ENCODE assay signal across 8 mouse cellular contexts in genomic region chr13:21408805-21409459, GRCm38 (mm10). TPM values are rescaled to one million over a fixed set of nuclear protein-coding genes. Genes with fewer than 3 reads are reported as not detected.
DNase-seq lines count a peak whose midpoint lies in the region; ATAC-seq and TF ChIP-seq lines count a peak whose summit lies in the region.

No protein-coding gene starts in this region.

- no peak for TF ChIP-seq CTCF in heart, adult 2 months (IDR thresholded peaks at IDR 0.05)
- TF ChIP-seq CTCF in E14TG2a.4 (conservative IDR thresholded peaks at IDR 0.05; ENCODE audit: low read length) = no peak

- intact Hi-C loops in heart, adult 2 months (cut with DNase I) = loop anchor here (5.0 kb wide), 1 partner anchor 237 kb away; no protein-coding TSS in a partner anchor
- intact Hi-C loops in heart, postnatal 10 days (cut with DNase I) = loop anchor here (10.0 kb wide), 1 partner anchor 306 kb away; the partner anchor contains the start of genes Hist1h2ai, Hist1h2bl and Hist1h3h

- H3K9me3 ChIP-seq in E14TG2a.4 (ENCODE audit: low read length) = no peaks in the 10 kb centered on the region
- no peaks in the 10 kb centered on the region for H3K9me3 ChIP-seq in forebrain, embryonic 15.5 days
- H3K9me3 ChIP-seq in liver, embryonic 16.5 days (replicated peaks; ENCODE audit: control insufficient read depth, low read length) = no peaks in the 10 kb centered on the region

- ATAC-seq in forebrain, embryonic 15.5 days (replicated peaks) = peak; percentile 49
- ATAC-seq in liver, embryonic 16.5 days (ENCODE audit: low read depth) = no peak; the same call in 1 of the 2 replicates
- ATAC-seq in megakaryocyte progenitor cell, adult 5-6 weeks (replicated peaks; ENCODE audit: poor library complexity) = no peak

- no peak for TF ChIP-seq POLR2A in heart, adult 2 months (IDR thresholded peaks at IDR 0.05; ENCODE audit: insufficient read depth, low read depth, low read length)

- peak overlapping the region; percentile 96 for H3K27ac ChIP-seq in heart, adult 2 months
- H3K27ac ChIP-seq in forebrain, embryonic 15.5 days (replicated peaks) = peak overlapping the region; percentile 85
- H3K27ac ChIP-seq in liver, embryonic 16.5 days (ENCODE audit: low read length) = peak overlapping the region; percentile 87

- no peaks in the 10 kb centered on the region; the same call in 1 of the 2 replicates for H3K4me1 ChIP-seq in heart, adult 2 months (ENCODE audit: control insufficient read depth, insufficient read depth, low read length)
- peaks cover 15% of the 10 kb centered on the region for H3K4me1 ChIP-seq in E14TG2a.4 (replicated peaks; ENCODE audit: low read depth, low read length)
- peaks cover 5% of the 10 kb centered on the region for H3K4me1 ChIP-seq in forebrain, embryonic 15.5 days
- H3K4me1 ChIP-seq in liver, embryonic 16.5 days (ENCODE audit: control insufficient read depth, low read depth, low read length) = peaks cover 21% of the 10 kb centered on the region

- no peak for TF ChIP-seq EP300 in heart, adult 2 months (IDR thresholded peaks at IDR 0.05; ENCODE audit: insufficient read depth, low read depth, low read length)

- peak overlapping the region; percentile 33 for H3K9ac ChIP-seq in heart, adult 2 months (ENCODE audit: low read depth, low read length)
- H3K9ac ChIP-seq in forebrain, embryonic 15.5 days (replicated peaks) = peak overlapping the region; percentile 70
- peak overlapping the region; percentile 74 for H3K9ac ChIP-seq in liver, embryonic 16.5 days (ENCODE audit: low read depth, low read length)

- peak overlapping the region; percentile 77 for H3K4me3 ChIP-seq in heart, adult 2 months
- H3K4me3 ChIP-seq in E14TG2a.4 (replicated peaks; ENCODE audit: low read length) = peak overlapping the region; percentile 78
- peak overlapping the region; percentile 54 for H3K4me3 ChIP-seq in forebrain, embryonic 15.5 days
- H3K4me3 ChIP-seq in liver, embryonic 16.5 days (ENCODE audit: low read depth, low read length) = peak overlapping the region; percentile 63

- no peaks in the 10 kb centered on the region for H3K36me3 ChIP-seq in heart, adult 2 months (ENCODE audit: control insufficient read depth, insufficient read depth, low read length)
- H3K36me3 ChIP-seq in E14TG2a.4 (ENCODE audit: insufficient read depth, low read length) = no peaks in the 10 kb centered on the region
- no peaks in the 10 kb centered on the region for H3K36me3 ChIP-seq in forebrain, embryonic 15.5 days
- H3K36me3 ChIP-seq in liver, embryonic 16.5 days (ENCODE audit: control insufficient read depth, insufficient read depth) = no peaks in the 10 kb centered on the region

- H3K79me2 ChIP-seq in heart, adult 2 months (replicated peaks; ENCODE audit: control insufficient read depth, insufficient read depth, low read length) = no peaks in the 10 kb centered on the region

- no peak for DNase-seq in heart, adult 2 months
- no peak for DNase-seq in heart, postnatal 10 days
- no peak for DNase-seq in left cerebral cortex, adult 18-20 months (ENCODE audit: low spot score in 2 of 2)
- DNase-seq in right cerebral cortex, postnatal 25 days = no peak

- peak overlapping the region; percentile 71 for H3K4me2 ChIP-seq in forebrain, embryonic 15.5 days (replicated peaks)
- H3K4me2 ChIP-seq in liver, embryonic 16.5 days (ENCODE audit: low read depth, low read length) = peak overlapping the region; percentile 85

- 55% methylated on average over 11 of the region's 11 CpGs for WGBS in heart, adult 2 months
- whole genome bisulfite sequencing in forebrain, embryonic 15.5 days = 54% methylated on average over 11 of the region's 11 CpGs
- WGBS in liver, embryonic 16.5 days (ENCODE audit: insufficient replicate concordance) = 56% methylated on average over 11 of the region's 11 CpGs

- H3K27me3 ChIP-seq in heart, adult 2 months (ENCODE audit: control insufficient read depth, insufficient read depth, low read length) = no peaks in the 10 kb centered on the region
- no peaks in the 10 kb centered on the region for H3K27me3 ChIP-seq in E14TG2a.4 (ENCODE audit: insufficient read depth, low read length)
- H3K27me3 ChIP-seq in forebrain, embryonic 15.5 days = no peaks in the 10 kb centered on the region
- no peaks in the 10 kb centered on the region for H3K27me3 ChIP-seq in liver, embryonic 16.5 days (ENCODE audit: control insufficient read depth, insufficient read depth, low read depth, low read length)

RNA-seq across cellular contexts. Expression of gene Zkscan3, which starts 6.4 kb away (rescaled TPM):
- 10 to 100 TPM; 23.2 to 27.7 TPM for total RNA-seq in heart, adult 2 months (2021)
- 18.7 and 35.6 TPM in 2 replicates for polyA plus RNA-seq in heart, adult 2 months (2012; rRNA removed)
- 10 to 100 TPM; 38.9 to 39.0 TPM for total RNA-seq in heart, postnatal 10 days (2021)
- 94.1 and 98.8 TPM in 2 replicates for polyA plus RNA-seq in forebrain, embryonic 15.5 days (2015; fragmentation: Nextera tagmentation; extraction: Ambion mirVana)
- polyA plus RNA-seq in liver, embryonic 16.5 days (2015; fragmentation: Nextera tagmentation; extraction: Ambion mirVana) = 28.9 and 30.2 TPM in 2 replicates
- 39.4 and 51.9 TPM in 2 replicates for total RNA-seq in megakaryocyte progenitor cell, adult 5-6 weeks (2015)
- total RNA-seq in megakaryocyte progenitor cell, adult 5-6 weeks (2017) = 26.9 and 33.7 TPM in 2 replicates
- total RNA-seq in left cerebral cortex, adult 18-20 months (2021) = 10 to 100 TPM; 36.0 to 38.1 TPM

RNA-seq across cellular contexts. Expression of gene Pgbd1, which starts 31.9 kb away (rescaled TPM):
- total RNA-seq in heart, adult 2 months (2021) = under 1 TPM; 0.41 to 0.50 TPM
- polyA plus RNA-seq in heart, adult 2 months (2012; rRNA removed) = 0.43 and 0.59 TPM in 2 replicates
- under 1 TPM; 0.36 to 0.89 TPM for total RNA-seq in heart, postnatal 10 days (2021)
- polyA plus RNA-seq in forebrain, embryonic 15.5 days (2015; fragmentation: Nextera tagmentation; extraction: Ambion mirVana) = 2.8 and 3.5 TPM in 2 replicates
- 0.82 and 0.97 TPM in 2 replicates for polyA plus RNA-seq in liver, embryonic 16.5 days (2015; fragmentation: Nextera tagmentation; extraction: Ambion mirVana)
- 1.1 and 1.6 TPM in 2 replicates for total RNA-seq in megakaryocyte progenitor cell, adult 5-6 weeks (2015)
- 0.58 and 0.98 TPM in 2 replicates for total RNA-seq in megakaryocyte progenitor cell, adult 5-6 weeks (2017)
- 1 to 10 TPM in 1 of 2 experiments, under 1 TPM in 1; 0.98 to 1.5 TPM for total RNA-seq in left cerebral cortex, adult 18-20 months (2021)

RNA-seq across cellular contexts. Expression of gene Zscan26, which starts 44.6 kb away (rescaled TPM):
- 10 to 100 TPM; 21.8 TPM for total RNA-seq in heart, adult 2 months (2021)
- 14.8 and 25.6 TPM in 2 replicates for polyA plus RNA-seq in heart, adult 2 months (2012; rRNA removed)
- 10 to 100 TPM; 20.6 to 22.4 TPM for total RNA-seq in heart, postnatal 10 days (2021)
- polyA plus RNA-seq in forebrain, embryonic 15.5 days (2015; fragmentation: Nextera tagmentation; extraction: Ambion mirVana) = 19.3 and 20.8 TPM in 2 replicates
- polyA plus RNA-seq in liver, embryonic 16.5 days (2015; fragmentation: Nextera tagmentation; extraction: Ambion mirVana) = 12.0 and 13.3 TPM in 2 replicates
- 18.5 and 18.7 TPM in 2 replicates for total RNA-seq in megakaryocyte progenitor cell, adult 5-6 weeks (2015)
- 17.1 and 20.6 TPM in 2 replicates for total RNA-seq in megakaryocyte progenitor cell, adult 5-6 weeks (2017)
- 10 to 100 TPM; 58.1 to 60.4 TPM for total RNA-seq in left cerebral cortex, adult 18-20 months (2021)

RNA-seq across cellular contexts. Expression of gene Zscan12, which starts 46.3 kb away (rescaled TPM):
- 1 to 10 TPM; 4.8 to 5.1 TPM for total RNA-seq in heart, adult 2 months (2021)
- 1.3 and 2.5 TPM in 2 replicates for polyA plus RNA-seq in heart, adult 2 months (2012; rRNA removed)
- total RNA-seq in heart, postnatal 10 days (2021) = 1 to 10 TPM; 6.3 to 7.1 TPM
- 16.4 and 16.7 TPM in 2 replicates for polyA plus RNA-seq in forebrain, embryonic 15.5 days (2015; fragmentation: Nextera tagmentation; extraction: Ambion mirVana)
- polyA plus RNA-seq in liver, embryonic 16.5 days (2015; fragmentation: Nextera tagmentation; extraction: Ambion mirVana) = 2.7 and 2.9 TPM in 2 replicates
- 7.5 and 9.1 TPM in 2 replicates for total RNA-seq in megakaryocyte progenitor cell, adult 5-6 weeks (2015)
- 15.5 and 17.5 TPM in 2 replicates for total RNA-seq in megakaryocyte progenitor cell, adult 5-6 weeks (2017)
- total RNA-seq in left cerebral cortex, adult 18-20 months (2021) = 1 to 10 TPM; 8.3 to 8.9 TPM

RNA-seq across cellular contexts. Expression of gene Nkapl, which starts 59.4 kb away (rescaled TPM):
- total RNA-seq in heart, adult 2 months (2021) = under 1 TPM; 0.34 to 0.99 TPM
- 0.18 TPM in 1 of 2 replicates, not detected in the other for polyA plus RNA-seq in heart, adult 2 months (2012; rRNA removed)
- total RNA-seq in heart, postnatal 10 days (2021) = under 1 TPM; 0.57 to 0.77 TPM
- 3.4 and 3.5 TPM in 2 replicates for polyA plus RNA-seq in forebrain, embryonic 15.5 days (2015; fragmentation: Nextera tagmentation; extraction: Ambion mirVana)
- polyA plus RNA-seq in liver, embryonic 16.5 days (2015; fragmentation: Nextera tagmentation; extraction: Ambion mirVana) = 0.79 and 1.0 TPM in 2 replicates
- total RNA-seq in megakaryocyte progenitor cell, adult 5-6 weeks (2015) = 0.10 and 0.12 TPM in 2 replicates
- 0.33 TPM in 1 of 2 replicates, not detected in the other for total RNA-seq in megakaryocyte progenitor cell, adult 5-6 weeks (2017)
- total RNA-seq in left cerebral cortex, adult 18-20 months (2021) = under 1 TPM; 0.58 to 0.84 TPM
